Mouse (Mus musculus): Measurements from ENCODE around the gene Chd9. TPM values are rescaled to one million over a fixed set of nuclear protein-coding genes. Genes with fewer than 3 reads are reported as not detected.

Chd9 gene
- polyA plus RNA-seq, 1 experiment = 339 TPM

GRCm38 (mm10) chr8:90851544-90851943 is 23.4 kb downstream of the Chd9 start:
- WGBS = 92% methylated on average over 8 of the region's 8 CpGs
- peaks cover 4% of the 10 kb centered on the region for H3K36me3 ChIP-seq (ENCODE audit: control insufficient read depth, insufficient read depth, low read length)

GRCm38 (mm10) chr8:90853971-90854670 is 26.0 kb downstream of the Chd9 start:
- no peak overlapping the region for H3K4me3 ChIP-seq (ENCODE audit: low read depth, low read length)
- H3K27me3 ChIP-seq (ENCODE audit: control insufficient read depth, insufficient read depth, low read length) = no peaks in the 10 kb centered on the region
- H3K4me1 ChIP-seq (ENCODE audit: control insufficient read depth, insufficient read depth, insufficient read length, low read length) = peaks cover 8% of the 10 kb centered on the region
- no peak for TF ChIP-seq POLR2A (IDR thresholded peaks at IDR 0.05; ENCODE audit: low read depth, low read length)
- no peak for TF ChIP-seq CTCF (IDR thresholded peaks at IDR 0.05; ENCODE audit: extremely low read depth, insufficient read length, insufficient replicate concordance, low read depth, low read length)
- peaks cover 4% of the 10 kb centered on the region for H3K36me3 ChIP-seq (ENCODE audit: control insufficient read depth, insufficient read depth, low read length)
- 61% methylated on average over 9 of the region's 9 CpGs for WGBS
- no peak overlapping the region for H3K27ac ChIP-seq (ENCODE audit: insufficient read depth, low read depth, low read length)

More at GRCm38 (mm10) chr8:90851544-90851943, 23.4 kb downstream of the Chd9 start:
- Histone ChIP-seq H3K4me1 (ENCODE audit: control insufficient read depth, insufficient read depth, insufficient read length, low read length) (peaks cover 8% of the 10 kb centered on the region), H3K4me3 (ENCODE audit: low read depth, low read length) (no peak overlapping the region), H3K27ac (ENCODE audit: insufficient read depth, low read depth, low read length) (no peak overlapping the region), H3K27me3 (ENCODE audit: control insufficient read depth, insufficient read depth, low read length) (no peaks in the 10 kb centered on the region)
- TF ChIP-seq POLR2A (IDR thresholded peaks at IDR 0.05; ENCODE audit: low read depth, low read length) (no peak), CTCF (IDR thresholded peaks at IDR 0.05; ENCODE audit: extremely low read depth, insufficient read length, insufficient replicate concordance, low read depth, low read length) (no peak)

GRCm38 (mm10) chr8:90854671-90855161 is 26.6 kb downstream of the Chd9 start:
- TF ChIP-seq POLR2A (IDR thresholded peaks at IDR 0.05; ENCODE audit: low read depth, low read length) = no peak
- no peak for TF ChIP-seq CTCF (IDR thresholded peaks at IDR 0.05; ENCODE audit: extremely low read depth, insufficient read length, insufficient replicate concordance, low read depth, low read length)
- H3K27ac ChIP-seq (ENCODE audit: insufficient read depth, low read depth, low read length) = peak overlapping the region; percentile 50
- peaks cover 8% of the 10 kb centered on the region for H3K4me1 ChIP-seq (ENCODE audit: control insufficient read depth, insufficient read depth, insufficient read length, low read length)
- no peaks in the 10 kb centered on the region for H3K27me3 ChIP-seq (ENCODE audit: control insufficient read depth, insufficient read depth, low read length)
- H3K36me3 ChIP-seq (ENCODE audit: control insufficient read depth, insufficient read depth, low read length) = peaks cover 3% of the 10 kb centered on the region
- no peak overlapping the region for H3K4me3 ChIP-seq (ENCODE audit: low read depth, low read length)
- WGBS = 5% methylated on average over 10 of the region's 10 CpGs

GRCm38 (mm10) chr8:90856171-90856570 is 28.0 kb downstream of the Chd9 start:
- WGBS = 98% methylated on average over 3 of the region's 3 CpGs
- H3K36me3 ChIP-seq (ENCODE audit: control insufficient read depth, insufficient read depth, low read length) = no peaks in the 10 kb centered on the region; the same call in 1 of the 2 replicates
- peaks cover 8% of the 10 kb centered on the region for H3K4me1 ChIP-seq (ENCODE audit: control insufficient read depth, insufficient read depth, insufficient read length, low read length)
- no peak overlapping the region for H3K4me3 ChIP-seq (ENCODE audit: low read depth, low read length)
- H3K27me3 ChIP-seq (ENCODE audit: control insufficient read depth, insufficient read depth, low read length) = no peaks in the 10 kb centered on the region
- no peak for TF ChIP-seq CTCF (IDR thresholded peaks at IDR 0.05; ENCODE audit: extremely low read depth, insufficient read length, insufficient replicate concordance, low read depth, low read length)
- no peak for TF ChIP-seq POLR2A (IDR thresholded peaks at IDR 0.05; ENCODE audit: low read depth, low read length)
- H3K27ac ChIP-seq (ENCODE audit: insufficient read depth, low read depth, low read length) = no peak overlapping the region

- Histone ChIP-seq H3K4me1 (ENCODE audit: control insufficient read depth, insufficient read depth, insufficient read length, low read length) (peaks cover 8% of the 10 kb centered on the region), H3K4me3 (ENCODE audit: low read depth, low read length) (no peak overlapping the region), H3K27ac (ENCODE audit: insufficient read depth, low read depth, low read length) (no peak overlapping the region), H3K27me3 (ENCODE audit: control insufficient read depth, insufficient read depth, low read length) (no peaks in the 10 kb centered on the region), H3K36me3 (ENCODE audit: control insufficient read depth, insufficient read depth, low read length) (no peaks in the 10 kb centered on the region)
- WGBS = 95% methylated on average over 1 of the region's 1 CpGs
- TF ChIP-seq POLR2A (IDR thresholded peaks at IDR 0.05; ENCODE audit: low read depth, low read length) (no peak), CTCF (IDR thresholded peaks at IDR 0.05; ENCODE audit: extremely low read depth, insufficient read length, insufficient replicate concordance, low read depth, low read length) (no peak)
Measured at GRCm38 (mm10) chr8:90856952-90857351, 28.8 kb downstream of the Chd9 start.

GRCm38 (mm10) chr8:90858071-90858470 is 29.9 kb downstream of the Chd9 start:
- Histone ChIP-seq H3K27ac (ENCODE audit: insufficient read depth, low read depth, low read length) (no peak overlapping the region), H3K36me3 (ENCODE audit: control insufficient read depth, insufficient read depth, low read length) (no peaks in the 10 kb centered on the region), H3K4me3 (ENCODE audit: low read depth, low read length) (no peak overlapping the region), H3K4me1 (ENCODE audit: control insufficient read depth, insufficient read depth, insufficient read length, low read length) (peaks cover 8% of the 10 kb centered on the region), H3K27me3 (ENCODE audit: control insufficient read depth, insufficient read depth, low read length) (no peaks in the 10 kb centered on the region)
- TF ChIP-seq CTCF (IDR thresholded peaks at IDR 0.05; ENCODE audit: extremely low read depth, insufficient read length, insufficient replicate concordance, low read depth, low read length) (no peak), POLR2A (IDR thresholded peaks at IDR 0.05; ENCODE audit: low read depth, low read length) (no peak)
- WGBS = 97% methylated on average over 2 of the region's 2 CpGs

- 49% methylated on average over 9 of the region's 9 CpGs for WGBS
Measured at GRCm38 (mm10) chr8:90861266-90861944, 33.3 kb downstream of the Chd9 start.

More at GRCm38 (mm10) chr8:90861266-90861944, 33.3 kb downstream of the Chd9 start:
- Histone ChIP-seq H3K4me3 (ENCODE audit: low read depth, low read length) (no peak overlapping the region), H3K27ac (ENCODE audit: insufficient read depth, low read depth, low read length) (no peak overlapping the region), H3K4me1 (ENCODE audit: control insufficient read depth, insufficient read depth, insufficient read length, low read length) (no peaks in the 10 kb centered on the region), H3K27me3 (ENCODE audit: control insufficient read depth, insufficient read depth, low read length) (no peaks in the 10 kb centered on the region), H3K36me3 (ENCODE audit: control insufficient read depth, insufficient read depth, low read length) (no peaks in the 10 kb centered on the region)
- TF ChIP-seq POLR2A (IDR thresholded peaks at IDR 0.05; ENCODE audit: low read depth, low read length) = no peak
- no peak for TF ChIP-seq CTCF (IDR thresholded peaks at IDR 0.05; ENCODE audit: extremely low read depth, insufficient read length, insufficient replicate concordance, low read depth, low read length)

Data from small intestine, adult 2 months (tissue).